Mouse (Mus musculus): ENCODE data around the gene Med27.

Gene Med27

GRCm38 (mm10) chr2:29346629-29347271 is at the start of gene Med27:
Gene Med27 (plus strand): TSS chr2:29346819.
- peak; percentile 89 for DNase-seq (ENCODE audit: low spot score)

- no peak for DNase-seq (ENCODE audit: low spot score)
Measured at GRCm38 (mm10) chr2:29309966-29310365, 36.7 kb upstream of the Med27 start.

- no peak for DNase-seq (ENCODE audit: low spot score)
Measured at GRCm38 (mm10) chr2:29312058-29312457, 34.6 kb upstream of the Med27 start.

GRCm38 (mm10) chr2:29317906-29318470 is 28.6 kb upstream of the Med27 start:
- DNase-seq (ENCODE audit: low spot score): no peak

GRCm38 (mm10) chr2:29318596-29318995 is 28.0 kb upstream of the Med27 start:
- DNase-seq (ENCODE audit: low spot score): no peak

- DNase-seq (ENCODE audit: low spot score): no peak
Measured at GRCm38 (mm10) chr2:29320229-29320751, 26.3 kb upstream of the Med27 start.

GRCm38 (mm10) chr2:29320780-29321179 is 25.8 kb upstream of the Med27 start:
- no peak for DNase-seq (ENCODE audit: low spot score)

GRCm38 (mm10) chr2:29324456-29324855 is 22.2 kb upstream of the Med27 start:
- no peak for DNase-seq (ENCODE audit: low spot score)

- DNase-seq (ENCODE audit: low spot score): no peak
Measured at GRCm38 (mm10) chr2:29330471-29330870, 16.1 kb upstream of the Med27 start.

GRCm38 (mm10) chr2:29338396-29338795 is 8.2 kb upstream of the Med27 start:
- no peak for DNase-seq (ENCODE audit: low spot score)

- no peak for DNase-seq (ENCODE audit: low spot score)
Measured at GRCm38 (mm10) chr2:29358696-29359375, 12.2 kb downstream of the Med27 start.

GRCm38 (mm10) chr2:29360956-29361355 is 14.3 kb downstream of the Med27 start:
- no peak for DNase-seq (ENCODE audit: low spot score)

- DNase-seq (ENCODE audit: low spot score): no peak
Measured at GRCm38 (mm10) chr2:29365000-29365695, 18.5 kb downstream of the Med27 start.

GRCm38 (mm10) chr2:29368730-29369129 is 22.1 kb downstream of the Med27 start:
- no peak for DNase-seq (ENCODE audit: low spot score)

GRCm38 (mm10) chr2:29372176-29372575 is 25.6 kb downstream of the Med27 start:
- no peak for DNase-seq (ENCODE audit: low spot score)

GRCm38 (mm10) chr2:29381683-29382082 is 35.1 kb downstream of the Med27 start:
- no peak for DNase-seq (ENCODE audit: low spot score)

- DNase-seq (ENCODE audit: low spot score): no peak
Measured at GRCm38 (mm10) chr2:29382583-29382982, 36.0 kb downstream of the Med27 start.

- DNase-seq (ENCODE audit: low spot score): no peak
Measured at GRCm38 (mm10) chr2:29383133-29383532, 36.5 kb downstream of the Med27 start.

- no peak for DNase-seq (ENCODE audit: low spot score)
Measured at GRCm38 (mm10) chr2:29385405-29385804, 38.8 kb downstream of the Med27 start.

- no peak for DNase-seq (ENCODE audit: low spot score)
Measured at GRCm38 (mm10) chr2:29387268-29387667, 40.6 kb downstream of the Med27 start.

- DNase-seq (ENCODE audit: low spot score): no peak
Measured at GRCm38 (mm10) chr2:29388937-29389336, 42.3 kb downstream of the Med27 start.

- DNase-seq (ENCODE audit: low spot score): no peak
Measured at GRCm38 (mm10) chr2:29391086-29391485, 44.5 kb downstream of the Med27 start.

- DNase-seq (ENCODE audit: low spot score): no peak
Measured at GRCm38 (mm10) chr2:29391996-29392395, 45.4 kb downstream of the Med27 start.
